Mouse (Mus musculus): ENCODE data around the gene Ptpn12. TPM values are rescaled to one million over a fixed set of nuclear protein-coding genes. Genes with fewer than 3 reads are reported as not detected.

Gene Ptpn12
- 16.4 and 16.5 TPM in 2 replicates for polyA plus RNA-seq (2015; fragmentation: Nextera tagmentation; extraction: Ambion mirVana)

GRCm38 (mm10) chr5:21055820-21056531, at the start of gene Ptpn12:
TSS of gene Ptpn12 (minus strand) at chr5:21055911.

DNA sequence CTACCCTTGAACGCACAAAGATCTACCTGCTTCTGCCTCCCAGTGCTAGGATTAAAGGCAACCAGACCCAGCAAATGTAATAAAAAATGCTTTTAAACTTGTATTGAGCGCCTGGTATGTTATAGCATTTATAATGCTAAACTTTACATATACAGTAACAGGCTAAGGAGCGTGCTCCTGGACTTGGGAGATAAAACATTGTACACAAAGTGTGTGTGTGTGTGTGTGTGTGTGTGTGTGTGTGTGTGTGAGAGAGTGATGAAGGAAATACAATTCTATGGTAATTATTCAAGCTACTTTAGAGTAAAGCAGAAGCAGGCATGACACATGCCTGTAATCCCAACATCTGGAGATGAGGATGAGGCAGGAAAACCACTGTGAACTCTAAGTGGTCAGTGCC, 99.4 kb downstream of the Ptpn12 start, which contains the start of gene Rsbn1l:
Gene Rsbn1l, minus strand, starts transcription at position 101 of the 400 bp plus-strand sequence.

Other genes with a start within 250 kb of the Ptpn12 start
- gene Phtf2, start 173.8 kb downstream of the Ptpn12 start, polyA plus RNA-seq (2015; fragmentation: Nextera tagmentation; extraction: Ambion mirVana): 7.1 and 8.1 TPM in 2 replicates
- 38.2 and 38.9 TPM in 2 replicates for gene Tmem60, start 173.7 kb downstream of the Ptpn12 start, polyA plus RNA-seq (2015; fragmentation: Nextera tagmentation; extraction: Ambion mirVana)
- gene Rsbn1l, start 99.5 kb downstream of the Ptpn12 start, polyA plus RNA-seq (2015; fragmentation: Nextera tagmentation; extraction: Ambion mirVana): 4.3 and 5.5 TPM in 2 replicates
- gene Gsap, start 130.3 kb upstream of the Ptpn12 start, polyA plus RNA-seq (2015; fragmentation: Nextera tagmentation; extraction: Ambion mirVana): 1.4 and 3.0 TPM in 2 replicates